Mouse (Mus musculus): ENCODE results near the gene Xrcc6. TPM values are rescaled to one million over a fixed set of nuclear protein-coding genes. Genes with fewer than 3 reads are reported as not detected.

Gene Xrcc6
- polyA plus RNA-seq, 1 experiment from 2014 or later = 76.1 TPM

- Histone ChIP-seq H3K36me3 (peaks cover 2% of the 10 kb centered on the region; the same call in 1 of the 2 replicates), H3K4me2 (replicated peaks) (no peak overlapping the region), H3K4me3 (replicated peaks) (no peak overlapping the region), H3K9me3 (no peaks in the 10 kb centered on the region), H3K4me1 (replicated peaks) (no peaks in the 10 kb centered on the region), H3K27ac (no peak overlapping the region), H3K27me3 (replicated peaks) (no peaks in the 10 kb centered on the region), H3K9ac (no peak overlapping the region)
- ATAC-seq = no peak
- 95% methylated on average over 9 of the region's 9 CpGs for WGBS
Observed at GRCm38 (mm10) chr15:81954151-81954583, 33.5 kb upstream of the Xrcc6 start.

GRCm38 (mm10) chr15:81954716-81955115 is 32.9 kb upstream of the Xrcc6 start:
- no peak overlapping the region for H3K27ac ChIP-seq
- H3K4me2 ChIP-seq (replicated peaks) = no peak overlapping the region
- H3K9me3 ChIP-seq = no peaks in the 10 kb centered on the region
- no peak overlapping the region for H3K4me3 ChIP-seq (replicated peaks)
- H3K4me1 ChIP-seq (replicated peaks) = 0 out of 2 replicates have a peak, but pooled peaks cover 2% of the 10 kb centered on the region
- ATAC-seq = no peak
- H3K9ac ChIP-seq = no peak overlapping the region
- peaks cover 2% of the 10 kb centered on the region; the same call in 1 of the 2 replicates for H3K36me3 ChIP-seq
- H3K27me3 ChIP-seq (replicated peaks) = no peaks in the 10 kb centered on the region
- WGBS = 94% methylated on average over 6 of the region's 6 CpGs

GRCm38 (mm10) chr15:81955414-81955813 is 32.2 kb upstream of the Xrcc6 start:
- WGBS = 93% methylated on average over 15 of the region's 15 CpGs
- H3K27me3 ChIP-seq (replicated peaks) = no peaks in the 10 kb centered on the region
- no peak for ATAC-seq

GRCm38 (mm10) chr15:81956457-81956856 is 31.2 kb upstream of the Xrcc6 start:
- Histone ChIP-seq H3K27ac (no peak overlapping the region), H3K4me3 (replicated peaks) (no peak overlapping the region), H3K9ac (no peak overlapping the region), H3K27me3 (replicated peaks) (no peaks in the 10 kb centered on the region), H3K4me1 (replicated peaks) (0 out of 2 replicates have a peak, but pooled peaks cover 4% of the 10 kb centered on the region), H3K36me3 (no peaks in the 10 kb centered on the region; the same call in 1 of the 2 replicates), H3K4me2 (replicated peaks) (no peak overlapping the region), H3K9me3 (no peaks in the 10 kb centered on the region)
- 60% methylated on average over 8 of the region's 8 CpGs for WGBS
- no peak for ATAC-seq

More at GRCm38 (mm10) chr15:81955414-81955813, 32.2 kb upstream of the Xrcc6 start:
- Histone ChIP-seq H3K36me3 (peaks cover 2% of the 10 kb centered on the region; the same call in 1 of the 2 replicates), H3K9ac (no peak overlapping the region), H3K4me2 (replicated peaks) (no peak overlapping the region), H3K27ac (no peak overlapping the region), H3K4me3 (replicated peaks) (no peak overlapping the region), H3K4me1 (replicated peaks) (0 out of 2 replicates have a peak, but pooled peaks cover 4% of the 10 kb centered on the region), H3K9me3 (no peaks in the 10 kb centered on the region)

GRCm38 (mm10) chr15:81957598-81957997 is 30.0 kb upstream of the Xrcc6 start:
- ATAC-seq = no peak
- Histone ChIP-seq H3K27ac (no peak overlapping the region), H3K9ac (no peak overlapping the region), H3K36me3 (no peaks in the 10 kb centered on the region), H3K4me3 (replicated peaks) (no peak overlapping the region), H3K4me2 (replicated peaks) (no peak overlapping the region), H3K27me3 (replicated peaks) (no peaks in the 10 kb centered on the region), H3K9me3 (no peaks in the 10 kb centered on the region), H3K4me1 (replicated peaks) (0 out of 2 replicates have a peak, but pooled peaks cover 4% of the 10 kb centered on the region)
- 84% methylated on average over 11 of the region's 11 CpGs for WGBS

- 0 out of 2 replicates have a peak, but pooled peaks cover 4% of the 10 kb centered on the region for H3K4me1 ChIP-seq (replicated peaks)
- no peaks in the 10 kb centered on the region for H3K27me3 ChIP-seq (replicated peaks)
- no peaks in the 10 kb centered on the region for H3K36me3 ChIP-seq
- WGBS = 83% methylated on average over 3 of the region's 3 CpGs
- H3K27ac ChIP-seq = no peak overlapping the region
- H3K9ac ChIP-seq = no peak overlapping the region
- no peak overlapping the region for H3K4me2 ChIP-seq (replicated peaks)
- no peak overlapping the region for H3K4me3 ChIP-seq (replicated peaks)
- H3K9me3 ChIP-seq = no peaks in the 10 kb centered on the region
- ATAC-seq = no peak
Observed at GRCm38 (mm10) chr15:81958906-81959305, 28.7 kb upstream of the Xrcc6 start.

- peak; percentile 99 for ATAC-seq
- Histone ChIP-seq H3K4me2 (replicated peaks) (peak within 1 kb of the TSS; percentile 99), H3K4me3 (replicated peaks) (peak within 1 kb of the TSS; percentile 63), H3K4me1 (replicated peaks) (0 out of 2 replicates have a peak, but pooled peaks cover 4% of the 10 kb centered on the region), H3K27ac (peak within 1 kb of the TSS; percentile 85), H3K36me3 (no peaks in the 10 kb centered on the region), H3K27me3 (replicated peaks) (no peaks in the 10 kb centered on the region), H3K9ac (peak within 1 kb of the TSS; percentile 66), H3K9me3 (no peaks in the 10 kb centered on the region)
- WGBS = under 1% methylated on average over 77 of the region's 77 CpGs
Observed at GRCm38 (mm10) chr15:81960171-81961077, 27.2 kb upstream of the Xrcc6 start, which contains the start of gene Pmm1. TSS of gene Pmm1 (minus strand) at chr15:81960930.

GRCm38 (mm10) chr15:81961078-81961451 is 26.6 kb upstream of the Xrcc6 start:
- Histone ChIP-seq H3K4me1 (replicated peaks) (0 out of 2 replicates have a peak, but pooled peaks cover 4% of the 10 kb centered on the region), H3K27ac (0 out of 2 replicates have a peak overlapping the region, but pooled peaks have one; percentile 13), H3K9me3 (no peaks in the 10 kb centered on the region), H3K4me3 (replicated peaks) (peak overlapping the region; percentile 63), H3K36me3 (no peaks in the 10 kb centered on the region), H3K27me3 (replicated peaks) (no peaks in the 10 kb centered on the region), H3K9ac (no peak overlapping the region; the same call in 1 of the 2 replicates), H3K4me2 (replicated peaks) (peak overlapping the region; percentile 99)
- ATAC-seq = no peak; the same call in 1 of the 2 replicates
- WGBS = under 1% methylated on average over 8 of the region's 8 CpGs

- Histone ChIP-seq H3K4me3 (replicated peaks) (no peak overlapping the region), H3K4me2 (replicated peaks) (no peak overlapping the region), H3K27ac (no peak overlapping the region), H3K9me3 (no peaks in the 10 kb centered on the region), H3K27me3 (replicated peaks) (no peaks in the 10 kb centered on the region), H3K4me1 (replicated peaks) (0 out of 2 replicates have a peak, but pooled peaks cover 4% of the 10 kb centered on the region), H3K36me3 (no peaks in the 10 kb centered on the region), H3K9ac (no peak overlapping the region)
- no peak for ATAC-seq
- 44% methylated on average over 1 of the region's 1 CpGs for WGBS
Observed at GRCm38 (mm10) chr15:81964262-81964661, 23.4 kb upstream of the Xrcc6 start.

GRCm38 (mm10) chr15:81964980-81965545 is 22.6 kb upstream of the Xrcc6 start:
- no peak for ATAC-seq
- no peaks in the 10 kb centered on the region for H3K36me3 ChIP-seq
- no peak overlapping the region for H3K4me2 ChIP-seq (replicated peaks)
- 55% methylated on average over 4 of the region's 4 CpGs for WGBS
- H3K9ac ChIP-seq = no peak overlapping the region
- no peaks in the 10 kb centered on the region for H3K9me3 ChIP-seq
- H3K27me3 ChIP-seq (replicated peaks) = no peaks in the 10 kb centered on the region
- no peak overlapping the region for H3K4me3 ChIP-seq (replicated peaks)
- H3K27ac ChIP-seq = no peak overlapping the region
- H3K4me1 ChIP-seq (replicated peaks) = no peaks in the 10 kb centered on the region

GRCm38 (mm10) chr15:81966062-81966829 is 21.4 kb upstream of the Xrcc6 start:
- ATAC-seq = no peak
- Histone ChIP-seq H3K9ac (no peak overlapping the region), H3K27ac (no peak overlapping the region), H3K36me3 (no peaks in the 10 kb centered on the region), H3K9me3 (no peaks in the 10 kb centered on the region), H3K4me2 (replicated peaks) (no peak overlapping the region), H3K4me3 (replicated peaks) (no peak overlapping the region), H3K4me1 (replicated peaks) (no peaks in the 10 kb centered on the region), H3K27me3 (replicated peaks) (no peaks in the 10 kb centered on the region)
- WGBS = 74% methylated on average over 13 of the region's 14 CpGs

GRCm38 (mm10) chr15:81967821-81968220 is 19.8 kb upstream of the Xrcc6 start:
- Histone ChIP-seq H3K4me1 (replicated peaks) (no peaks in the 10 kb centered on the region), H3K27me3 (replicated peaks) (no peaks in the 10 kb centered on the region), H3K4me2 (replicated peaks) (no peak overlapping the region), H3K36me3 (no peaks in the 10 kb centered on the region), H3K9me3 (no peaks in the 10 kb centered on the region), H3K27ac (no peak overlapping the region), H3K9ac (no peak overlapping the region), H3K4me3 (replicated peaks) (no peak overlapping the region)
- ATAC-seq = no peak
- 84% methylated on average over 5 of the region's 5 CpGs for WGBS
